Mouse (Mus musculus) forebrain, embryonic 13.5 days (tissue): ENCODE data around the gene Bach1. TPM values are rescaled to one million over a fixed set of nuclear protein-coding genes. Genes with fewer than 3 reads are reported as not detected.
A peak's percentile ranks its signal among the peaks of the same experiment; 100 is the strongest.

Experiments
- ATAC-seq: fragments of 200-750 bp; cut with Nextera tagmentation; 2 replicates; pipeline ENCODE4 v1.8.0; 2017
- H3K27ac ChIP-seq: fragments of 300-500 bp; sonication (generic); 2 replicates; pipeline ENCODE4 v1.5.1; 2015; ENCODE audit warnings: inconsistent platforms, mild to moderate bottlenecking, moderate library complexity
- H3K27me3 ChIP-seq: fragments of 300-500 bp; sonication (generic); 2 replicates; pipeline ENCODE4 v1.6.1; 2015; ENCODE audit warnings: mild to moderate bottlenecking, inconsistent platforms
- H3K36me3 ChIP-seq: fragments of 300-500 bp; sonication (generic); 2 replicates; pipeline ENCODE4 v1.6.1; 2015; ENCODE audit warnings: mild to moderate bottlenecking, inconsistent platforms; ENCODE audit not compliant: poor library complexity, severe bottlenecking
- H3K4me1 ChIP-seq: fragments of 300-500 bp; sonication (generic); 2 replicates; pipeline ENCODE4 v1.6.1; 2015; ENCODE audit warnings: inconsistent platforms
- H3K4me2 ChIP-seq: fragments of 300-500 bp; sonication (generic); 2 replicates; pipeline ENCODE4 v1.6.1; 2015; ENCODE audit warnings: inconsistent platforms, mild to moderate bottlenecking, moderate library complexity
- H3K4me3 ChIP-seq: fragments of 300-500 bp; sonication (generic); 2 replicates; pipeline ENCODE4 v1.5.1; 2015; ENCODE audit warnings: mild to moderate bottlenecking, inconsistent platforms
- H3K9ac ChIP-seq: fragments of 300-500 bp; sonication (generic); 2 replicates; pipeline ENCODE4 v1.6.1; 2015; ENCODE audit warnings: mild to moderate bottlenecking, inconsistent platforms
- H3K9me3 ChIP-seq: fragments of 300-500 bp; sonication (generic); replicated peaks from 2 replicates; pipeline ENCODE4 v1.6.1; 2016; ENCODE audit warnings: inconsistent platforms
- WGBS: fragments of 180-500 bp; shearing (Covaris S2); methylation state at CpG from one replicate; pipeline ENCODE4 v1.1.7; 2015; 5-methylcytosine and 5-hydroxymethylcytosine counted together
- polyA plus RNA-seq: library from polyadenylated mRNA; unstranded; fragments of >200 nt; fragmentation: Nextera tagmentation; extraction: Ambion mirVana; gene quantifications from 2 replicates; pipeline ENCODE4 v1.2.1, GENCODE M21; 2015

Gene Bach1
- polyA plus RNA-seq, 1 experiment from 2014 or later: 20.7 TPM

GRCm38 (mm10) chr16:87728703-87729102 lies 30.0 kb downstream of the Bach1 start:
- Histone ChIP-seq H3K9me3 (no peaks in the 10 kb centered on the region), H3K27ac (no peak overlapping the region), H3K36me3 (peaks cover 65% of the 10 kb centered on the region), H3K27me3 (no peaks in the 10 kb centered on the region), H3K4me2 (no peak overlapping the region), H3K9ac (no peak overlapping the region), H3K4me3 (no peak overlapping the region), H3K4me1 (peaks cover 7% of the 10 kb centered on the region; the same call in 1 of the 2 replicates)
- 91% methylated on average over 8 of the region's 8 CpGs for WGBS
- no peak for ATAC-seq

GRCm38 (mm10) chr16:87729469-87729868 lies 30.7 kb downstream of the Bach1 start:
- H3K4me3 ChIP-seq: no peak overlapping the region
- H3K27ac ChIP-seq: no peak overlapping the region
- WGBS: 94% methylated on average over 20 of the region's 20 CpGs
- ATAC-seq: no peak
- peaks cover 7% of the 10 kb centered on the region; the same call in 1 of the 2 replicates for H3K4me1 ChIP-seq
- no peaks in the 10 kb centered on the region for H3K27me3 ChIP-seq
- no peak overlapping the region for H3K4me2 ChIP-seq
- H3K9ac ChIP-seq: no peak overlapping the region
- peaks cover 63% of the 10 kb centered on the region for H3K36me3 ChIP-seq
- no peaks in the 10 kb centered on the region for H3K9me3 ChIP-seq

GRCm38 (mm10) chr16:87734868-87735381 lies 36.2 kb downstream of the Bach1 start:
- Histone ChIP-seq H3K4me1 (no peaks in the 10 kb centered on the region), H3K27me3 (no peaks in the 10 kb centered on the region), H3K9me3 (no peaks in the 10 kb centered on the region), H3K4me2 (no peak overlapping the region), H3K4me3 (no peak overlapping the region), H3K27ac (no peak overlapping the region), H3K36me3 (peaks cover 24% of the 10 kb centered on the region), H3K9ac (no peak overlapping the region)
- no peak for ATAC-seq
- WGBS: 87% methylated on average over 4 of the region's 4 CpGs

- H3K9me3 ChIP-seq: no peaks in the 10 kb centered on the region
- no peaks in the 10 kb centered on the region for H3K27me3 ChIP-seq
- WGBS: 78% methylated on average over 11 of the region's 11 CpGs
- peaks cover 13% of the 10 kb centered on the region for H3K36me3 ChIP-seq
- no peak overlapping the region for H3K4me2 ChIP-seq
- no peak overlapping the region for H3K4me3 ChIP-seq
- no peak overlapping the region for H3K9ac ChIP-seq
- ATAC-seq: peak; percentile 31; the same call in 1 of the 2 replicates
- H3K27ac ChIP-seq: no peak overlapping the region
- no peaks in the 10 kb centered on the region for H3K4me1 ChIP-seq
Observed at GRCm38 (mm10) chr16:87736106-87736505, 37.4 kb downstream of the Bach1 start.

GRCm38 (mm10) chr16:87737296-87737695 lies 38.6 kb downstream of the Bach1 start:
- Histone ChIP-seq H3K27me3 (no peaks in the 10 kb centered on the region), H3K4me2 (no peak overlapping the region), H3K4me3 (no peak overlapping the region), H3K4me1 (no peaks in the 10 kb centered on the region), H3K36me3 (peaks cover 9% of the 10 kb centered on the region), H3K9me3 (no peaks in the 10 kb centered on the region), H3K9ac (no peak overlapping the region), H3K27ac (no peak overlapping the region)
- 75% methylated on average over 8 of the region's 8 CpGs for WGBS
- ATAC-seq: no peak

- Histone ChIP-seq H3K4me3 (no peak overlapping the region), H3K9ac (no peak overlapping the region), H3K27ac (no peak overlapping the region), H3K9me3 (no peaks in the 10 kb centered on the region), H3K27me3 (no peaks in the 10 kb centered on the region), H3K36me3 (peaks cover 9% of the 10 kb centered on the region), H3K4me1 (no peaks in the 10 kb centered on the region), H3K4me2 (no peak overlapping the region)
- ATAC-seq: no peak
- WGBS: 94% methylated on average over 21 of the region's 21 CpGs
Observed at GRCm38 (mm10) chr16:87737842-87738639, 39.3 kb downstream of the Bach1 start.

GRCm38 (mm10) chr16:87741034-87741715 lies 42.4 kb downstream of the Bach1 start:
- H3K4me1 ChIP-seq: 0 out of 2 replicates have a peak, but pooled peaks cover 2% of the 10 kb centered on the region
- 95% methylated on average over 9 of the region's 9 CpGs for WGBS
- no peak overlapping the region for H3K9ac ChIP-seq
- H3K27ac ChIP-seq: no peak overlapping the region
- H3K9me3 ChIP-seq: no peaks in the 10 kb centered on the region
- H3K36me3 ChIP-seq: no peaks in the 10 kb centered on the region
- ATAC-seq: no peak
- no peak overlapping the region for H3K4me3 ChIP-seq
- H3K27me3 ChIP-seq: no peaks in the 10 kb centered on the region
- no peak overlapping the region for H3K4me2 ChIP-seq

- H3K4me3 ChIP-seq: no peak overlapping the region
- no peak overlapping the region for H3K9ac ChIP-seq
- no peak overlapping the region for H3K4me2 ChIP-seq
- 20% methylated on average over 3 of the region's 3 CpGs for WGBS
- H3K9me3 ChIP-seq: no peaks in the 10 kb centered on the region
- no peak for ATAC-seq
- no peaks in the 10 kb centered on the region for H3K27me3 ChIP-seq
- 0 out of 2 replicates have a peak, but pooled peaks cover 2% of the 10 kb centered on the region for H3K4me1 ChIP-seq
- no peaks in the 10 kb centered on the region for H3K36me3 ChIP-seq
- H3K27ac ChIP-seq: no peak overlapping the region
Observed at GRCm38 (mm10) chr16:87743661-87744060, 44.9 kb downstream of the Bach1 start.

GRCm38 (mm10) chr16:87744338-87744737 lies 45.6 kb downstream of the Bach1 start:
- Histone ChIP-seq H3K9ac (no peak overlapping the region), H3K27ac (no peak overlapping the region), H3K36me3 (no peaks in the 10 kb centered on the region), H3K9me3 (no peaks in the 10 kb centered on the region), H3K4me2 (no peak overlapping the region), H3K4me3 (no peak overlapping the region), H3K4me1 (0 out of 2 replicates have a peak, but pooled peaks cover 2% of the 10 kb centered on the region), H3K27me3 (no peaks in the 10 kb centered on the region)
- WGBS: 87% methylated on average over 2 of the region's 2 CpGs
- no peak for ATAC-seq

GRCm38 (mm10) chr16:87745192-87745945 lies 46.6 kb downstream of the Bach1 start:
- Histone ChIP-seq H3K27me3 (no peaks in the 10 kb centered on the region), H3K36me3 (no peaks in the 10 kb centered on the region), H3K4me3 (no peak overlapping the region), H3K9me3 (no peaks in the 10 kb centered on the region), H3K4me1 (0 out of 2 replicates have a peak, but pooled peaks cover 2% of the 10 kb centered on the region), H3K9ac (no peak overlapping the region), H3K4me2 (no peak overlapping the region), H3K27ac (no peak overlapping the region)
- WGBS: 65% methylated on average over 8 of the region's 8 CpGs
- ATAC-seq: no peak

- H3K27me3 ChIP-seq: no peaks in the 10 kb centered on the region
- no peak overlapping the region for H3K4me3 ChIP-seq
- H3K27ac ChIP-seq: no peak overlapping the region
- no peak for ATAC-seq
- WGBS: 16% methylated on average over 5 of the region's 5 CpGs
- no peak overlapping the region for H3K4me2 ChIP-seq
- H3K9ac ChIP-seq: no peak overlapping the region
- H3K9me3 ChIP-seq: no peaks in the 10 kb centered on the region
- H3K36me3 ChIP-seq: no peaks in the 10 kb centered on the region
- 0 out of 2 replicates have a peak, but pooled peaks cover 2% of the 10 kb centered on the region for H3K4me1 ChIP-seq
Observed at GRCm38 (mm10) chr16:87746728-87747127, 48.0 kb downstream of the Bach1 start.
